Mouse (Mus musculus) myocyte (in vitro differentiated cells): Measurements from ENCODE around the gene Kif16b. TPM values are rescaled to one million over a fixed set of nuclear protein-coding genes. Genes with fewer than 3 reads are reported as not detected.
A peak's percentile ranks its signal among the peaks of the same experiment; 100 is the strongest.

Source experiments
- H3K27me3 ChIP-seq: one replicate; pipeline ENCODE4 v1.6.1; 2011; ENCODE audit not compliant: control insufficient read depth, insufficient read depth, insufficient read length
- H3K36me3 ChIP-seq: one replicate; pipeline ENCODE4 v1.6.1; 2011; ENCODE audit not compliant: control insufficient read depth, insufficient read depth
- H3K4me2 ChIP-seq: one replicate; pipeline ENCODE4 v1.6.1; 2011; ENCODE audit warnings: low read depth, control low read depth
- H3K4me3 ChIP-seq: one replicate; pipeline ENCODE4 v1.5.1; 2011; ENCODE audit warnings: mild to moderate bottlenecking, control low read depth, moderate library complexity
- H3K79me2 ChIP-seq: one replicate; pipeline ENCODE4 v1.6.1; 2011; ENCODE audit not compliant: control insufficient read depth, insufficient read depth
- H3ac ChIP-seq: one replicate; pipeline ENCODE4 v1.6.1; 2011; ENCODE audit not compliant: control insufficient read depth, insufficient read length
- CEBPB ChIP-seq: IDR thresholded peaks from 2 replicates; pipeline ENCODE4 v1.6.1; 2011; ENCODE audit warnings: mild to moderate bottlenecking, moderate library complexity; ENCODE audit not compliant: poor library complexity, insufficient read depth, severe bottlenecking
- E2F4 ChIP-seq: IDR thresholded peaks from one replicate; pipeline ENCODE4 v1.6.1; 2011; ENCODE audit warnings: mild to moderate bottlenecking, control low read depth, moderate library complexity; ENCODE audit not compliant: insufficient read depth
- MAX ChIP-seq: IDR thresholded peaks from one replicate; pipeline ENCODE4 v1.6.1; 2011; ENCODE audit warnings: low read depth, mild to moderate bottlenecking, control low read depth
- MYOD1 ChIP-seq, 3 experiments: IDR thresholded peaks; one replicate each; pipeline ENCODE4 v1.6.1; 2011; ENCODE audit warnings: control low read depth in 2 of 3, low read depth in 2 of 3, mild to moderate bottlenecking in 2 of 3, moderate library complexity in 1 of 3; ENCODE audit not compliant: insufficient read length in 2 of 3, control insufficient read depth in 1 of 3
- MYOG ChIP-seq, 3 experiments: IDR thresholded peaks; one replicate each; pipeline ENCODE4 v1.6.1; 2011; ENCODE audit warnings: control low read depth in 2 of 3, low read depth in 2 of 3, mild to moderate bottlenecking in 2 of 3; ENCODE audit not compliant: insufficient read length in 2 of 3, control insufficient read depth in 1 of 3, insufficient read depth in 1 of 3
- POLR2A ChIP-seq: IDR thresholded peaks from one replicate; pipeline ENCODE4 v1.6.1; 2011; ENCODE audit warnings: low read depth, mild to moderate bottlenecking, control low read depth, moderate library complexity; ENCODE audit not compliant: insufficient read length
- POLR2AphosphoS2 ChIP-seq: IDR thresholded peaks from one replicate; pipeline ENCODE4 v1.6.1; 2011; ENCODE audit warnings: low read depth, control low read depth; ENCODE audit not compliant: insufficient read length
- REST ChIP-seq: IDR thresholded peaks from one replicate; pipeline ENCODE4 v1.6.1; 2011; ENCODE audit warnings: mild to moderate bottlenecking, control low read depth, moderate library complexity; ENCODE audit not compliant: insufficient read depth, insufficient read length
- SRF ChIP-seq: IDR thresholded peaks from one replicate; pipeline ENCODE4 v1.6.1; 2011; ENCODE audit warnings: low read depth; ENCODE audit not compliant: control insufficient read depth, insufficient read length
- TCF12 ChIP-seq: IDR thresholded peaks from one replicate; pipeline ENCODE4 v1.6.1; 2011; ENCODE audit warnings: mild to moderate bottlenecking, control low read depth; ENCODE audit not compliant: poor library complexity, insufficient read depth, severe bottlenecking
- TCF3 ChIP-seq: IDR thresholded peaks from one replicate; pipeline ENCODE4 v1.6.1; 2011; ENCODE audit warnings: low read depth, control low read depth; ENCODE audit not compliant: insufficient read length
- USF1 ChIP-seq: IDR thresholded peaks from one replicate; pipeline ENCODE4 v1.6.1; 2011; ENCODE audit warnings: low read depth, mild to moderate bottlenecking, control low read depth, moderate library complexity
- polyA plus RNA-seq: library from polyadenylated mRNA; unstranded; fragments of >200 nt; fragmentation: generic; extraction: Trizol; gene quantifications from one replicate; pipeline ENCODE4 v1.2.1, GENCODE M21; 2012; ENCODE audit warnings: missing spikeins

The Kif16b gene
- polyA plus RNA-seq, 1 experiment, result 3.3 TPM

DNA sequence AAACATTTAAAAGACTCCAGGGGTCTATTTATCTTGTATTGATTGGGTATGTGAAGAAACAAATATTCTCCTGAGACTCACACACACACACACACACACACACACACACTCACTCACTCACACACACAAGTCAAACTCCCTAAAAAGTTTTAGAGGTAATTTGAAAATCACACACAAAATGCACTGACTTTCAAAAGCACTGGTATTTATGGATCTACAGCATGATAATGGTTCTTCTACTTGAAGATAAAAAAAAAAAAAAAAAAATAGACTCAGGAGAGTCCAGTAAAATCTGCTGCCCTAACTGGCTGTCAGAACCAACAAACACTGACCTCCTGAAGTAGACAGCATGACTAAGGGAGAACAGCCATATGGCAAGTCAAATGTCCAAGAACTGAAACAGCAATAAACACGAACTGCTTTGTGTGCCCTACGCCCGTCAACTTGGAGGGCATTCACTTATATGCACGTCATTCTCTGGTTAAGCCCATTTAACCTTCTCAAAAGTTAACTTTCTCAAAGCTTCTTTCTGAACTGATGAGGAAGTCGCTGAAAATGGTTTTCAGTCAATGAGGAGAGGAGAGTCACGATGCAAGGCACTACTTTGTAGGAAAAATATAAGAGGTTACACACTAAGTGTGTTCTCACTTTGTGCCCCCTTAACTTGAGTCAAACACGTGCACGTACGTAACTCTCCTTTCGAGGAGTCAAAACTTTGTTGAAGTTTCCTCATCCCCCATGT lies 1.0 kb downstream of the Kif16b start:
- TF ChIP-seq USF1, result no peak
- no peak for TF ChIP-seq CEBPB
- no peak for TF ChIP-seq TCF3
- no peak for TF ChIP-seq POLR2A
- no peak for TF ChIP-seq E2F4
- no peak for TF ChIP-seq MYOG (IDR thresholded peaks at IDR 0.05; ENCODE audit: control insufficient read depth in 1 of 3, insufficient read depth in 1 of 3, insufficient read length in 2 of 3, low read depth in 2 of 3)
- TF ChIP-seq SRF, result no peak
- no peak for TF ChIP-seq POLR2AphosphoS2
- no peak for TF ChIP-seq MAX
- TF ChIP-seq REST, result no peak
- TF ChIP-seq MYOD1 (IDR thresholded peaks at IDR 0.05; ENCODE audit: control insufficient read depth in 1 of 3, insufficient read length in 2 of 3, low read depth in 2 of 3), result no peak
- TF ChIP-seq TCF12, result no peak
- no peaks in the 10 kb centered on the region for H3K27me3 ChIP-seq
- no peak overlapping the region for H3ac ChIP-seq
- peak overlapping the region; percentile 81 for H3K4me2 ChIP-seq
- H3K4me3 ChIP-seq, result peak overlapping the region; percentile 46
- no peaks in the 10 kb centered on the region for H3K79me2 ChIP-seq
- H3K36me3 ChIP-seq, result no peaks in the 10 kb centered on the region

DNA sequence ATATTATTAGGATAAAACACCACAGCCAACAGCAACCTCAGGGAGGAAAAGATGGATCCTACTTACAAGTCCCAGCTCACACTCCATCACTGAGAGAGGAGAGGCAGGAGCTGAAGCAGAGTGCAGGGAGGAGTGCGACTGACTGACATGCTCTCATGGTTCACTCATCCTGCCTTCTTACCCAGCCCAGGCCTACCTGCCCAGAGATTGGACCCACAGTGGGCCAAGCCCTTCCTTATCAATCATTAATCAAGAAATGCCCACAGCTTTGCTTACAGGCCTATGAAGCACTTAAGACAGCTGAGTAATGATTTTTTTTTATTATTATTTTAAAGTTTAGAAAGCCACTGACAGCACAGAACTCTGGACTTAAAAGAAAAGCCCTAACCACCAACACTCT lies 7.6 kb downstream of the Kif16b start:
- no peaks in the 10 kb centered on the region for H3K36me3 ChIP-seq
- no peak overlapping the region for H3ac ChIP-seq
- no peak overlapping the region for H3K4me3 ChIP-seq
- H3K27me3 ChIP-seq, result no peaks in the 10 kb centered on the region
- no peak for TF ChIP-seq CEBPB
- TF ChIP-seq REST, result no peak
- TF ChIP-seq MYOD1 (IDR thresholded peaks at IDR 0.05; ENCODE audit: control insufficient read depth in 1 of 3, insufficient read length in 2 of 3, low read depth in 2 of 3), result no peak
- no peak for TF ChIP-seq E2F4
- TF ChIP-seq MYOG (IDR thresholded peaks at IDR 0.05; ENCODE audit: control insufficient read depth in 1 of 3, insufficient read depth in 1 of 3, insufficient read length in 2 of 3, low read depth in 2 of 3), result no peak
- TF ChIP-seq TCF12, result no peak
- no peak for TF ChIP-seq POLR2AphosphoS2
- TF ChIP-seq USF1, result no peak
- no peak for TF ChIP-seq TCF3
- no peak for TF ChIP-seq SRF
- TF ChIP-seq POLR2A, result no peak
- no peak for TF ChIP-seq MAX
- H3K79me2 ChIP-seq, result no peaks in the 10 kb centered on the region
- H3K4me2 ChIP-seq, result no peak overlapping the region

DNA sequence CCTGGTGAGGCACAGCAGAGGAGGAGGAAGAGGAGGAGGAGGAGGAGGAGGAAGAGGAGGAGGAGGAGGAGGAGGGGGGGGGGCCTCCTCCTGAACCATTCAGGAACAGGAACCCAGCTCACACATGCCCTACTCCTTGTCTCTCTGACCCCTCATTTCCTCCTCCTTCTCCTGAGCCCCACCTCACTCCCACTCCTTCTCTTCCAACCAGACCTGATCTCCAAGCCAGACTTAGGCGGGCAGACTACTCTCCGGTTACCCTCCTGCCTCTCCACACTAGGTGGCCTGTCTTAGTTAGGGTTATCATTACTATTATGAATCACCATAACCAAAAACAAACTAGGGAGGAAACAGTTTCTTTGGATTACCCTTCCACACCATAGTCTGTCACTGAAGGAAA lies 10.0 kb downstream of the Kif16b start:
- no peak overlapping the region for H3K4me3 ChIP-seq
- TF ChIP-seq SRF (no peak), MAX (no peak), TCF3 (no peak), CEBPB (no peak), MYOD1 (IDR thresholded peaks at IDR 0.05; ENCODE audit: control insufficient read depth in 1 of 3, insufficient read length in 2 of 3, low read depth in 2 of 3) (no peak), USF1 (no peak), REST (no peak), POLR2A (no peak), POLR2AphosphoS2 (no peak), E2F4 (no peak), MYOG (IDR thresholded peaks at IDR 0.05; ENCODE audit: control insufficient read depth in 1 of 3, insufficient read depth in 1 of 3, insufficient read length in 2 of 3, low read depth in 2 of 3) (no peak), TCF12 (no peak)
- no peaks in the 10 kb centered on the region for H3K79me2 ChIP-seq
- H3K36me3 ChIP-seq, result no peaks in the 10 kb centered on the region
- no peak overlapping the region for H3K4me2 ChIP-seq
- no peak overlapping the region for H3ac ChIP-seq
- no peaks in the 10 kb centered on the region for H3K27me3 ChIP-seq

DNA sequence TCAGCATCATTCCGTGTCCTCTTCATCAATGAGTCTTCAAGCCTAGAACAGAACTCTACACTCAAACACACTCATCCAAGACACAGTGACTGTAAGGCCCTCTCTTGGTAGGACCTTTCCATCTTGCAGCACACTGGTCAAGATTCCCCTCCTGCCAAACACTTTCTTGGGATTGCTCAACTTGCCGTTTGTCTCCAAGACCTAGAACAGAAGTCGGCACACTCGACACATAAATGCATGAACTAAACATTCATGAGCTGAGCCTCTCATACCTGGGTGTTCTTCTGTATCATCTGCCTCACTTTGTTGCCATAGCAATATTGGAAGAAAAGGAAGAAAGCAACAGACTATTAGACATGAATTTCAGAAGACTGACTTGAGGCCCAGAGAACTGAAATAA lies 16.9 kb downstream of the Kif16b start:
- no peak overlapping the region for H3ac ChIP-seq
- H3K4me3 ChIP-seq, result no peak overlapping the region
- no peaks in the 10 kb centered on the region for H3K36me3 ChIP-seq
- H3K4me2 ChIP-seq, result no peak overlapping the region
- no peaks in the 10 kb centered on the region for H3K27me3 ChIP-seq
- H3K79me2 ChIP-seq, result no peaks in the 10 kb centered on the region
- TF ChIP-seq POLR2A (no peak), REST (no peak), USF1 (no peak), E2F4 (no peak)

DNA sequence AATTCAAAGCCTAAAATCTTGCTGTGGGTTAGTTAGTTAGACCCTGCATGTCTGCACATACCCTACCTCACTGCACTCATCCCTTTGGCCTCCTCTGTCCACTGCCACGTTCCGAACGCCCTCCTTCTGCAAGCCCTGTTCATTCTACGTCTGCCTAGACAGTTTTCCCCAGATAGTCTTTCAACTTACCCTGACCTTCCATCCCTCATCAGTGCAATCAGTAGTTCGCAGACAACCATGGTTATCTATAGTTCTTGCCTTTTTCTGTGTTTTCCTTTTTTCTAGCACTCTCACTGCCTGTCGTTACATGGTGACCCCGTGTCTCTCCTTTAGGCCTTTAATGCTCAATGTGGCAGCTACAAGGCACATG lies 17.7 kb downstream of the Kif16b start:
- Histone ChIP-seq H3ac (no peak overlapping the region), H3K36me3 (no peaks in the 10 kb centered on the region), H3K79me2 (no peaks in the 10 kb centered on the region), H3K4me3 (no peak overlapping the region), H3K4me2 (no peak overlapping the region), H3K27me3 (no peaks in the 10 kb centered on the region)
- no peak for TF ChIP-seq E2F4
- no peak for TF ChIP-seq SRF
- no peak for TF ChIP-seq POLR2AphosphoS2
- TF ChIP-seq TCF3, result no peak
- no peak for TF ChIP-seq MYOD1 (IDR thresholded peaks at IDR 0.05; ENCODE audit: control insufficient read depth in 1 of 3, insufficient read length in 2 of 3, low read depth in 2 of 3)
- TF ChIP-seq CEBPB, result no peak
- no peak for TF ChIP-seq MYOG (IDR thresholded peaks at IDR 0.05; ENCODE audit: control insufficient read depth in 1 of 3, insufficient read depth in 1 of 3, insufficient read length in 2 of 3, low read depth in 2 of 3)
- TF ChIP-seq TCF12, result no peak
- no peak for TF ChIP-seq USF1
- TF ChIP-seq POLR2A, result no peak
